Mouse (Mus musculus) testis, postnatal 14 days (tissue): Measurements from ENCODE around the gene Tor2a.

Experiments used
- DNase-seq: peaks from one replicate; pipeline ENCODE4 v3.0.0; 2021; ENCODE audit warnings: low spot score

The Tor2a gene

DNA sequence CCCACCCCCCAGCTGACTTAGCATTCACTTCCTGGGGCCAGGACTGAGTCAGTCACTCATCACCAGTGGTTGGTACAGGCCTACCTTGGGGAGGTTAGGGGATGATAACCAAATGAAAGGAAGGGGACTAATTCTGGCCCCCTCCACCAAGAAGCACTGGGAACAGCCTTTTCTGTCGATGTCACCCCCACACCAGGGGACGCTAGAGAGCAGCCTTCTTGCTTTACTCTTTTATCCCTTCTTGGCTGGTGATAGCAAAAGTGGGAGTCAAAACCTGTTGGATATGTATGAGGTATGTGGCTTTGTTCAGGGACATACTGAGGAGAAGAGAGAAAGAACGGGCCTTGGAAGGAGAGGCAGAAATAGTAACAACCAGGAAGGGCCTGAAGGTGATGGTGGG, 6.3 kb downstream of the Tor2a start:
- no peak for DNase-seq

DNA sequence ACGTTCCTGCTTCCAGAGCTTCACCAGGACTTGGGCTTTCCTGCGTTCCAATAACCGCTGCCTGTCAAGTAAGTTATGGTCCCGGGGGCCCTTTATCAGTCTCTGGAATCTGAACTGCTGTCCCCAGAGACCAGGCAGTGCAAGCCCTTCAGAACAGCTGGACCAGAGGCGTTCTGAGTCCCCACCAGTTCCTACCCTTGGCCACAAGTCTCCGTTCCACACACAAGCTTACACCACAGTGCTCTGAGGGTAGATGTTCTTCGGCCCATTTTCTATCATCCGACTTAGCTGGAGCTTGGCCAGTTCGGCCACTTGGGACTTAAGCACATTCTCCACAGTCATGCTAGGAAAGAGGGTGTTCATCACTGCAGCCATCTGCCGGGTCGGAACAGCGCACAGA, 10.2 kb downstream of the Tor2a start:
- no peak for DNase-seq

DNA sequence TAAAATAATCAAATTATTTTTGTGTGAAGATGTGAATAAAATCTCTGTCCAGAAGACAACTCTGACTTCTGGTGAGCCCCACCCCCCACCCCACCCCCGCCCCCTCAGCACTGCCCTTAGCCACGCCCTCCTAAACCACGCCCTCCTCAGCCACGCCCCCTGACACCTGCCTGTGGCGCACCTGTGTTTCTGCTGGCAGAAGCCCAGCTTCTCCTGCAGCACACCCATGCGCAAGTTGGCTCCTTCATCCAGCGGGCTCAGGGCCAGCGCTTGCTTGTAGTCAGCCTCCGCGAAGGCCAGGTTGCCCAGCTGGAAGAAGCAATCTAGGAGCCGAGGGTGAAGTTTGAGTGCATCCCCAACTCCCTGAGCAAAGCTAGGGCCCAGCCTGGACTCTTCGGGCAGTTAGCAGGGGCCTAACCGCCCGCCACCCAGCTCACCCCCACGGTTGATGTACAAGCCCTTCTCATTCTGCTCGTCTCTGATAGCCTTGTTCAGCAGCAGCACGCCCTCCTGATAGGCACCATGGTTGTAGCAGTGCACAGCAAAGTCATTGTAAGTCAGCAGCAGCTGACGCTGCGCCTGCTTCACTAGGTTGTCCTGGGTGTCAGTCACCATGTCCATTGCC, 11.7 kb downstream of the Tor2a start:
- peak; percentile 42 for DNase-seq

DNA sequence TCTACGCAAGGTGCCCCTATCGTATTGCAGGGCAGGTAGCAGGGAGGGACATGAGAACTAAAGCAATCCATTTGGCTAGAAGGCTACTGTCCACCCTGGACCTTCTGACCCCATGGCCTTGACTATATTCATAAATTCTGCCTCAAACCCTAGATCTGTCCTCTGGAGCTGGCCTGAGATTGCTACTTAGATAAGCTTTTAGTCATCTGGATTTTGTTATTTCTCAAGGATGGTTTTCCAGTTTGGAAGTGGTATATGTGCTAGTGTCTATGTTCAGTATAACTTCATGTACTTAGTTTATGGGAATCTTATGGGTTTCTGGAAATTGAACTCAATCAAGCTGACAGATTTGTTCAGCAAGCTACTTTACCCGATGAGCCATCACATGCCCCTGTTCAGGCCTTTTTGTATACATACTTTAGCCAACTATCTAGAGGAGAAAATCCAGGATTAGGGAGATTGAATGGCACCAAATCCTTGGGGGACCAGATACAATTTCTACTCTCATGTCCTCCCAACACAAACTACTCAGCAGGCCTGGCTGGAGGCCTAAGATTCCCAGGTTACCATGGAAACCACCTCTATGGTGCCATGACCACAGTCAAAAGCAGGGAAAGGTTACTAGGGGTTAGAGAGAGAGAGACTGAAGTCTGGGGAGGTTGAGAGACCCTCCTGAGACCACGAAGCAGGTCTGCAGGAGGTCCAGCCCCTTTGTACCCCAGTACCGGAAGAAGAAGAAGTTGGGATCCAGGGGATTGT, 12.5 kb downstream of the Tor2a start:
- no peak for DNase-seq

DNA sequence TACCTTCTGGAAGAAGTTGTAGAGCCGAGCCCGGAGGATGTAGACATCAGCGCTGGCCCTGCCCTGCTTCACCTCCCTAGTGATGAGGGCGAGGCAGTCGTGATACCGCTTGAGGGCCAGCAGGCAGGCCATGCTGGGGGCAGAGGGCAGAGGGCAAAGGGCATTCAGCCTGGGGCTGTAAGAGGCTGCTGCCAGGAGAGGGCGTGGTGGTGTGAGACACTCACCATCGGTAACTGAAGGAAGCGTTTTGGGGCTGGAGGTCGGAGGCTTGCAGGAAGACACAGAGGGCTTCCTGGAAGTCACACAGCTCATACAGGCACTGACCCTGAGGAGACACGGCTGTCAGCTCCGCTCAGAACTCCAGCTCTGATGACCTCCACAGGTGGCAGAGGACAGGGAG, 14.9 kb downstream of the Tor2a start:
- no peak for DNase-seq

DNA sequence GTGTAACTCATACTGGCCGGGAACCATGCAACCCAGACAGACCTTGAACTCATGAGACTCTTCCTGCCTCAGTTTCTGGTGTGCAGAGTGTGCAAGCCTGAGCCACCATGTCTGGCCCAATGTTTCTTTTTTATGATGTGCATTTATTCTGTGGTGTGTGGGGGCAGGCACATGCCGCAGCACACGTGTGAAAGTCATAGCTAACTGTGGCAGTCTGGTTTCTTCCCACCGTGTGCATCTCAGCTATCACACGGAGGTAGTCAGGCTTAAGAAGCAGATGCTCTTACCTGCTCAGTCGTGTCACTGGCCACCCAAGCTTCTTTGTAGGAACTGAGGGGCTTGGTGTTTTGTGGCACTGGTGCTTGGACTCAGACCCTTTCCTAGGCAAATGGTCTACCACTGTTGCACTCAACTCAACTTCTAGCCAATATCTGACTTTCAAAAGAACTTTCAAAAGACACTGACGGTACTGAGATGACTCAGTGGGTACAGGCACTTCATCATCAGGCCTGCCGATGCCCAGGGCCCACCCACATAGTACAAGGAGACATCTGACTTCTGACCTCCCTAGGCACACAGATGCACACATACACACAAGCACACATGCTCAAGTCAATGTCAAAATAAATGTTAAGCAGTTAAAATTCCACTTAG, 15.7 kb downstream of the Tor2a start:
- no peak for DNase-seq

DNA sequence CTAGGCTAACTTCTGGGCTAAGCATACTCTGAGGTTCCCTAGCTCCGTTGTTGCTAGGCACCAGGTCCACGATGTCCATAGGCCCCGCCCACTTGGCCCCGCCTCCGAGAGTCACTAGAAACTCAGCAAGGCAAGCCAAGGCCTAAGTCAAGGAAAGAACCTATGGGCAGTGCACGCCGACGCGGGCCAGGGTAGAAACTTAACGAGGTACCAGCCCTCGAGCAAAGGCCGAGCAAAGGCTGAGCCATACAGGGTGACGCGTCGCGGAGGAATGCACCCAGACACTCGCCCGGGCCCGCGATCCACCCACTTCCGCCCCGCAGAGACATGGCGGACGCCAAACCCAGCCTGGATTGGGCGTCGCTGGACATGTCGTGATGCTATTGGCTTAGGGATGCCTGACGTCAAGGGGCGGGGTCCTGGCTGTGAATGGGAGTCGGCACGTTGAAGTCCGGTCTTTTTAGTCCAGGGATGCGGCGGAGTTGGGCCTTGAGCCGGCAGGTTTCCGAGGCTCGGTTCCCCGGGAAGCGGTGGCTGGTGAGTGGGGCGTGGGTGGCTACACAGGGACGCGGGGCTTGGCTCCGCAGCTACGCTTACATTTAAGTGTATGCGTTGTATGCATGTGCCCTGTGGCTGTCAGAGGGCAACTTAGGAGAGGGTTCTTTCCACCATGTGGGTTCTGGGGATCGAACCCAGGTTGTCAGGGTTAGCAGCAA, 18.5 kb downstream of the Tor2a start, which contains the start of the genes Ttc16 and Ptrh1:
Gene Ttc16 (minus strand): TSS at position 275 of the 716 bp plus-strand sequence.
Gene Ptrh1 (plus strand): TSS at position 428 of the 716 bp plus-strand sequence.
- DNase-seq = peak; percentile 97

DNA sequence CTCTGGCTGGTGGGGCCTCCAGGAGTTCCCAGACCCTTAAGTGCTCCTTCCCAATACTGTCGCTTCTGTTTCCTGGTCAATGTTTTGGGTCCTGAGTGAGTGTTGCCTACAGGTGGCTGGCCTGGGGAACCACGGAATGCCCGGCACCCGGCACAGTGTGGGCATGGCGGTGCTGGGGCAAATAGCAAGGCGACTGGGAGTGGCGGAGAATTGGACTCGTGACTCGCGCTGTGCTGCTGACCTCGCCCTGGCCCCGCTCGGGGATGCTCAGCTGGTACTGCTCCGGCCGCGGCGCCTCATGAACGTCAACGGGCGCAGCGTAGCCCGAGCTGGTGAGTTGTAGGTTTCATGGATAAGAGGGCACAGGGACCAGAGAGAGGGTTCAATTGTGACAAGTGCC, 19.2 kb downstream of the Tor2a start:
- DNase-seq = no peak

DNA sequence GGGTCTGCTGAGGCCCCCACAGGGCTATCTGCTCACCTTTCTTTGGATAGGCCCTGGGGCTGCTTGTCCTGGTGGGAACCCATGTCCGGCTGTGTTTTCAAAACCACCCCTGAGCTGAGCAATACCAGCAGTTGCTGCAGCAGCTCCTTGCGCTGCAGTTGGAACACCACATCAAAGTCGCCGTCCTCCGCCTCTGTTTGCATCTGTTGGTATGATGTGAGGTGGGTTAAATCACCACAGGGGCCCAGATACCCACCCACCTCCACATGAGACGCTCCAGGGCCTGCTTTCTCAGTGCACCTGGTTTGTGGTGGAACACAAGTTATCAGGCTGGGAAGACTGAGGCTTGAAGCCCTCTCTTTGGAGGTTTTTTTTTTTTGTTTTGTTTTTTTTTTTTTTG, 21.0 kb downstream of the Tor2a start:
- no peak for DNase-seq

DNA sequence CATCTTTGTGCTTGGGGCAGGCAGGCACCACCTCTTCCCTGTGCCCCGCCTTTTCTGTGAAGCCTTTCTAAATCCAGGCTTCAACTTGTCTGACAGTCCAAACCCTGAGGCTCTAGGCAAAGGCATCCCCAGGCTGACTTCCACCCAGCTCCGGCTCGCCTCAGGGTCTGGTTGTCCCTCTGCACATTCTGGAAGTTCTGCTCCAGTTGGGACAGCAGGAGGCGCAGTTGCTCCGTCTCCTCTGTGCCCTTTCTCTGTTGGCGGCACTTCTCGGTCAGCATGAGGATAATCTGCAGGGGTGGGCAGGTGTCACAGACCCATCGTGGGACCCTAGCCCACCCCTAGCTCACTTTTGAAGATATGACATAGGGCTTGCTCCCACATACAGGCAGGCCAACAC, 22.1 kb downstream of the Tor2a start:
- peak; percentile 49 for DNase-seq

DNA sequence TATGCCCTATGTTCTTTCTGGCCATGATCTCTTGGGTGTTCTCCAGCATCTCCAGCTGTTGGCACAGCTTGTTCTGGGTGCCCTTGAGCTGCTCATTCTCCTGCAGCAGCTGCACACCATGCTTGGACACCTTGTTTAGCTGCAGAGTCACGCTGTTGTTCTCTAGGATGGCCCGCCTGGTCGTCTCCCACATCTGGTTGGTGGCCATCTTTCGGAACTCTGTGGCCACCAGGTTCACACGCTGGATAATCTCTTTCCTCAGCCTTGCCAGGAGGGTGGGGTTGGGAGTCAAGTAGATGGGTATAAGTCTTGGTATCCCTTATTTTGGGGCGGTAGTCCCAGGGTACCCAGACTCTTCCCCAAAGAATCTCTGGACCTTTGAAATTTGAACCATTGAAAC, 22.7 kb downstream of the Tor2a start:
- DNase-seq = no peak

DNA sequence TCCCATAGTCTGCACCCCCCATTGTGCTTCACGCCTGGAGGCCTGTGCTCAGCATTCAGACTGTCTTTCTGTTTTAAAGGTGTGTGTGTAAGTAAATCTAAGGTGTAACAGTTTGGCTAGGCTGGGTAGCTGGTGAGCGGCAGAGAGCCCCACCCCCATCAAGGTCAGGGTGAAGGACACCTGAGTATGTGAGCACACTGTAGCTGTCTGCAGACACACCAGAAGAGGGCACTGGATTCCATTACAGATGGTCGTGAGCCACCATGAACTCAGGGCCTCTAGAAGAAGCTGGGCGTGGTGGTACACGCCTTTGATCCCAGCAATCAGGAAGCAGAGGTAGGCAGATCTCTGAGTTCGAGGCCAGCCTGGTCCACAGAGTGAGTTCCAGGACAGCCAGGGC, 24.7 kb downstream of the Tor2a start:
- no peak for DNase-seq

DNA sequence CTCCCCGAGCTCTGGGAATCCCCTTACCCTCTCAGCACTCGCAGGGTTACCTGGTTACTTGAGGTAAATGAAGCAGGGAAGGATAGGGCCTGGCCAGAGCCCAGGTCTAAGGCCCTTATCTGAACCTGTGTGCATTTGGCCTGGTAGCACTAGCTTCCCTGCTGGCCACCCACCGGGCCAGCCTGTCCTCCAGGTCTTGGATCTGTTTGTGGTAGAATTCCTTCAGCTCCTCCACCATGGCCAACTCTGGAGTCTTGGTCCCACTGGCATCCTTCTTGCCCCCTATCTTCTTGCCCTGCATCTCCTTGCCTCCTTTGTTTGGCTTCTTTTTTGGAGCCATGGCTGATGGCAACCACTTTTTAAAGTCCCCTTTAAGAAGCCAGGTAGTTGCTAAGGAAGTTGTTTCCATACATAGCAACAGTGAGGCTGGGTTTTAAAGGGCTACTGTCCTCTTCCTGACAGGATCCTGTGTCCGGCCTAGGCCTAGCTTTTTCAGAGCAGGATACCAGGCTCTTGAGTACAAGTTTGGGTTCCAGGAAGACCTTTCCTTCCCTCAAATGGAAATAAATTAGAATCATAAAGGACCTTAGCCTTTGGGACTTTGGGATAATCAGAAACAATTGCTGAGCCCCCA, 27.1 kb downstream of the Tor2a start, which contains the start of gene Cfap157:
Gene Cfap157 (minus strand): TSS at position 381 of the 634 bp plus-strand sequence.
- DNase-seq = no peak

DNA sequence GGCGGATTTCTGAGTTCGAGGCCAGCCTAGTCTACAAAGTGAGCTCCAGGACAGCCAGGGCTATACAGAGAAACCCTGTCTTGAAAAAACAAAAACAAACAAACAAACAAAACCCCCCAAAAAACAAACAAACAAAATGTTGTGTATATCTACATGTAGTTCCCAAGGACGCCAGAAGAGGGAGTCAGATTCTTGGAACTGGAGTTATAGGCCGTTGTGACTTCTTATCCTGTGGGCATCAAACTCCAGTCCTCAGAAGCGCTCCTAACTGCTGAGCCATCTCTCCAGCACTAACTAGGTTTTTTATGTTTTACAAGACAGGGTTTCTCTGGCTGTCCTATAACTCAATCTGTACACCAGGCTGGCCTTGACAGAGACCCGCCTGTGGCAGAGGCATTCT, 30.1 kb downstream of the Tor2a start:
- DNase-seq = no peak

DNA sequence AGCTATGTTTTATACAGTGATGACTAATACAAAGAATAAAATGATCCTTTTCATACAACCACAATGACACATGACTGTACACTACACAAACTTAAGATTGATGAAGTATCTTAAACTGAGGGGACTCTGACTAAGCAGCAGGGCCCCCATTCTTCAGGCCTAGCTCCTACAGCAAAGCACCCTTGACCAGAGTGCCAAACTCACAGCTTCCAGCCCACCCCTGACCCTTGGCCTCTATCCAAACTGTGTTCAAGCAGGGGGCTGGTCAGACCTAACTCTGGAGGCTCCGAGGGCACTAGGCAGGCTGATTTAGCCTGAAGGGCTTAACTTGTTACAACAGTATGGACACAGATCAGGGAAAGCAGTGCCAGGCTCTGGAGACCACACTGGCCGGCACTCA, 31.5 kb downstream of the Tor2a start:
- no peak for DNase-seq

DNA sequence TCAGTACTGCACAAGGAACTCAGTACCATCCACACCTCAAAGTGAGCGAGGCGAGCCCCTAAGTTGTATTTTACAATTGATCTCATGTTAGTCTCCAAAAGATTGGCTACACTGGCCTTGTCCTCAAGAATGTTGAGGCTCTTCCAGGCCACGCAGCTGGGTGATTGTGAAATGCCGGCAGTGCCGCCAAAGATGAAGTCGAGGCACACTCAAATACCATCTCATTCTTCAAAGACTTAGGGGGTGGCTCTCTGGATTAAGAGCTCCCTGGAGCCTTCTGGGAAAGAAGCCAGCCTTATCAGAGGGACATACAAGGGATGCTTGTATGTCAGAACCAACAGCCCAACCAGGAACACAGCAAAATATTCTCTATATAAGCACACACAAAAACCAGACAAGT, 34.3 kb downstream of the Tor2a start:
- DNase-seq = peak; percentile 43

DNA sequence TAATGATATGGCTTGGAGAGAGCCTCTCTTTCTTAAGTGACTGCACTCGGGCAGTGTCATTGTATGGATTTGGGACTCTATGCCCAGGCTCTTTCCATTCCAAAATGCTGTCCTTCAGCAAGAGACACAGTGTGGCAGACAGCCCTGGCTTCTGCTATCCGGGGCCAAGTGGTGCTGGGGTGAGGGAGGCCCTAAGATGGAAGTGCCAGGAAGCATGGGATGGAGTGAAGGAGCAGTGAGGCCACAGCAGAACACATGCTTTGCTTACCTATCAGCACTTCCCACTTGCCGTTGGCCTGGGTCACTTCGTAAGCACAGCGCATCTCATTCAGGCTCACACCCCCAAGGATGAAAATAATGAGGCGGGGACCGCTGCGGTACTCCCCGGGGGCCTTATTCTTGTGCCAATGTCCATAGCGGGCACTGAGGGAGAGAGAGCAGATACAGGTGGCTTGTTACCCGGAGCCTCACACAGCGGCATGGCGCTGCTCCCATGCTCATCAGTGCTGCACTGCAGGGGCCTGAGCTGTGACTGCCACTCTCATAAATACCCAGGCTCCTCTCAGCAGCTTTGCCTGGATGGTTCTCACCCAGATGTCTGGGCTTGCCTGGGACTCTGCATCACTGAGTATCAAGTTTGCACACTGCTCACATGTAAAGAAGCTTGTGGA, 38.8 kb downstream of the Tor2a start:
- no peak for DNase-seq

DNA sequence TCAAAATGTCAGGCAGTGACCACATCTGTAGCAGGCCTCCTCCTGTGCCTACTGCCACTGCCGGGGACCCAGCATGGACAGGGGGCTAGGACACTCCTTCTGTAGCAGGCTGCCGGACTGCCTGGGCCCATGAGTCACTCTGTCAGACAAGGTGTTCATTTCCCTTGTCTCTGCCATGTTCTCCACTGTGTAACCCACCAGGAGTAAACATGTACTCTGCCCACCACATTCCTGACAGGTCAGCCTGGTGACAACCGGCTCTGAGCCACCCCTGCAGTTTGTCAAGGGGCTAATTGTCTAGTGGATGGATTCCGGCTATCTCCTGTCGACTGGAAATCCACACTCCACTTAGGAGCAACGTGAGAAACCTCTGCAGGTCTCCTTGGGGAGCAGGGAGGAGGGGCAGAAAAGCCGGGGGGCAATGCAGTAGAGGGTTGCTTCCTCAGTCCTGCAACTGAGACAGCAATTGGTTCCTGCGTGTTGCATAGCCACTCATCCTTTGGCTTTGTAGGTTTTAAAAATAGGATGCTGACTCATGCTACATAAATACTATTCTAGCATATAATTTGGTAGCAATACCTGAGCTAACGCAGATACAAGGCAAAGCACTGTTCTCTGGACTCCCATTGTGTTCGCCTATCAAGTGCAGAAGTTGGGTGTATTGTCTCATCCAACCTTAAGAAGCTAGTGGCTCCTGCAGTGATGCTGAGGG, 41.4 kb downstream of the Tor2a start:
- no peak for DNase-seq

DNA sequence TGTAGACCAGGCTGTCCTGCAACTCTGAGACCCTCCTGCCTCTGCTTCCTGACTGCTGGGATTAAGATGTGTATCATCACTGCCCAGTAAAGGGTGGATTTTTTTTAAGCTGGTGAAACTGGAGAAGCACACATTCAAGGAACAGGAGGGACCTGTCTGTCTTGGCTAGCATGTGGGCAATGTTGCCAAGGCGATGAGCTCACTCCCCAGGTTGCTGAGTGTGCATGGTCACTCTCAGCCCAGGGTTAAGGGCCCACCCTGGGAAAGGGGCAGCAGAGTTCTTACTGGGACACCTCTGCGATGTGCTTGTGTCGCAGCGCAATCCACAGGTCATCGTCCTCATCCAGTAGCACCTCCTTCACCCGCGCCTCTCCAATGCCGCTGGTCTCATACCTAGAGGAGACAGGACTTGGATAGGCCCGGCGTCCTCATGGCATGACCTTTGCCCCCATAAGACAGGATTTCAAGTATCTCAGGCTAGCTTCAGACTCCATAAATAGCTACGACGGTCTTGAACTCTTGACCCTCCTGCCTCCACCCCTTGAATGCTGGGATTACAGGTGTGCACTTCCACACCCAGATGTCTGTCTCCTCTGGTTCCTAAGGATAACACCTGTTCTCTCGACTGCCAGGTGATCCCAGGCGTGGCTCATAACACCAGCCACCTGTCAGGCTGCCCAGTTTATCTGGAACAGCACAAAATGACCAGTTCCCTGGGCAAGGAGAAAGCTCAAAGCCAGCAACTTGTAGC, 52.0 kb downstream of the Tor2a start:
- no peak for DNase-seq
